Mouse (Mus musculus) kidney, postnatal 4 days (tissue): ENCODE measurements around the gene Sun1.
A peak's percentile ranks its signal among the peaks of the same experiment; 100 is the strongest.

ENCODE experiments used
- DNase-seq, 2 experiments: peaks; one replicate each; pipeline ENCODE4 v3.0.0; 2021; ENCODE audit warnings: mixed read lengths in 2 of 2

Gene Sun1

GRCm38 (mm10) chr5:139287099-139287498 lies 86.7 kb downstream of the Sun1 start:
- no peak for DNase-seq

GRCm38 (mm10) chr5:139287787-139288186 lies 87.3 kb downstream of the Sun1 start:
- DNase-seq: no peak

DNA sequence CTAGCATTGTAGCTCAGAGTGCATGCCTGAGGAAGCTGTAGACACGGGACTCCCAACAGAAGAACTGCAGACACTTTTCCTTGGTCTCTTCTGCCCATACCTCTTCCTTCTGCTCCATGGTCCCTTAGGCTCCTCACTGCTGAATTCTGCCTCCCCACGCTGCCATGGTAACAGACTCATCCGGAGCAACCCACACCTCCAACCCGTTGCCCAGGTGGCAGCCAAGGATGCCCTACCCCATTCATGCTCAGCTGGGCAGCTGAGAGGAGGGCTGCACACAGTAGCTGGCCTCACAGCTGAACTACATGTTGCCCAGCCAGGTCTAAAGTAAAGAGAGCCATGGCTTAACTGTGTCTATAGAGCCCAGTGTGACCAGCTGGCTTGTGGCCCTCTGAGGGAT lies 88.2 kb downstream of the Sun1 start:
- no peak for DNase-seq

DNA sequence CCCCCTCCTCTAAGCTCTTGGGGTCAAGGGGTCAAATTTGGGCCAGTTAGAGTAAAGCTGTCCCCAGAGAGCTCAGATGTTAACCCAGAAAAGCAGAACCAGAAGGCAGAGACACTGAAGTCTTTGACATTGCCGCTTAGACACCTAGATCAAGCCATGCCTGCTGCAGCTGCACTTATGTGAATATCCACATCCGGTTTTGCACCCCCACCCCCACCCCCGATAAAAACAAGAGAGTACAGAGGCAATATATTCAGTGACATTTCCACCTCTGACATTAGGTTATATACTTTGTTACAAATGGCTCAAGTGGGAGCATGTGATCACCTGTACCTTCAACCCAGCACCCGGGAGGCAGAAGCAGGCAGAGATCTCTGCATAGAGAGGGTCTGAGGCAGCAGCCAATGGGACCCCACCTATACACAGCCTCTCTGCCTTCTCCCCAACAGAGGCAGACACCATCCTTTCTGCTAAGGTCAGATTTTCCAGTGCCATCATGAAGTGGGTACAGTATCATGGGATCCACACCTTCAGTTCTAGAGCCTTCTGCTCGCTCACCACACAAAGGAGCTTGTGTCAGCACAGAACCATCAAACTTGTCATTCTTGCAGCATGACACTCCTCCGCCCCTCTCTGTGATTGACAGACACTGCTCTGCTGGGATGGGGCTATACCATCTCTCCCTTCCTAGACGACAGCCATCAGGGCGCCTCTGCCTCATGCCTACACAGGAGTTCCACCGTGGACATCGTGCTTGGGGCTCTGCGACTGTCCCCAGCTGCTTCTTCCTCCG lies 90.2 kb downstream of the Sun1 start:
- DNase-seq: no peak

DNA sequence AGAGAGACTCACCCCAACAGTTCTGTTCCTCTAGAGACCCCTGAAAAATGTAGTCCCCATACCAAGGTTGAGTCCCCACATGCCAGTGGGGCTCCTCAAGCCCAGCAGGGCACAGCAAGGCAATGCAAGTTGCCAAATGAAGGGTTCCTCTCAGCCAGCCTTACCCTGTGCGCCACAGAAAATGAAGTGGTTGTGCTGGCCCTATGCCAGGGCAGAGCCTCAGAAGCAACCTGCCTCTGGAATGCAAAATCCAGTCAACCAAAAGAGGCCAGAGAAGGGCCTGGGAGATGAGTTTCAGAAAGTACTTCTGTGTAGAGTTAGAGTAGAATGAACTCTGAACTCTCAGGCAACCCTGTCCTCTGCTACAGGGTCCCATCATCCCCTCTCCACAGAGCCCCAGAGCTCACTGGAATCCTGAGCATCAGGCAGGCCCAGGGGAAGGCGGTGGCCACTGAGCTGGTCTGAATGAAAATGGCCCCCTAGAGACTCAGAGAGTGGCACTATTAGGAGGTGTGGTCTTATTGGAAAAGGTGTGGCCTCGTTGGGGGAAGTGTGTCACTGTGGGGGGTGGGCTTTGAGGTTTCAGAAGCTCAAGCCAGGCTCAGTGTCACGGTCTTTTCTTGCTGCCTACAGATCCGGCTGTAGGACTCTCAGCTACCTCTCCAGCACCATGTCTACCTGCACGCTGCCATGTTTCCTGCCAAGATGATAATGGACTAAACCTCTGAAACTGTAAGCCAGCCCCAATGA lies 91.5 kb downstream of the Sun1 start:
- peak; percentile 49 to 63 for DNase-seq

DNA sequence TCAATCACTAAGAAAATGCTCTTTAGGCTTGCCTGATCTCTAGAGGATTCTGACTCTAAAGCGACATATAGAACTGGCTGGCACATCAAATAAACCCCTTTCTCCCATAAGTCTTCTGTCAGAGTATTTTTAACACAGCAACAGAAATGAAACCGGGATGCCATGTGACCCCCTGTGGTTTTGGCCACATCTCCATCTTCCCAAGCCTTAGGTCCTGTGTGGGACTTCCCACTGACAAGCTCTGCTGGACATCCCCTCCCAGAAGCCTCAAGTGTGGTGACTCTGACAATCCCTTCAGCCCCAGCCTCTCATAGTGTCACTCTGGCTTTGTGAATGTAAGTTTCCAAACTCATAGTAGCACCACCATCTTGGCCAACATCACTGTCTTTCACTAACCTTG lies 93.7 kb downstream of the Sun1 start:
- no peak for DNase-seq

GRCm38 (mm10) chr5:139297092-139297491 lies 96.7 kb downstream of the Sun1 start:
- DNase-seq: no peak

GRCm38 (mm10) chr5:139297745-139298144 lies 97.3 kb downstream of the Sun1 start:
- no peak for DNase-seq
